Mouse (Mus musculus) brain, adult 2 months (tissue): ENCODE measurements around the gene Myoc.

Source experiments
- DNase-seq: peaks from one replicate; pipeline ENCODE4 v3.0.0; 2011; ENCODE audit warnings: low read depth, low spot score

The Myoc gene

GRCm38 (mm10) chr1:162648416-162648815 is 9.5 kb downstream of the Myoc start:
- no peak for DNase-seq

- DNase-seq, result no peak
These were observed 19.2 kb downstream of the Myoc start, which contains the start of gene Myocos for GRCm38 (mm10) chr1:162658119-162658518. Gene Myocos (minus strand): TSS chr1:162658219.

- DNase-seq, result no peak
These were observed 21.4 kb downstream of the Myoc start for GRCm38 (mm10) chr1:162660276-162660860.

- peak; percentile 90 for DNase-seq
These were observed 26.0 kb downstream of the Myoc start for GRCm38 (mm10) chr1:162664826-162665475.

GRCm38 (mm10) chr1:162665486-162666174 is 26.7 kb downstream of the Myoc start:
- DNase-seq, result no peak

- DNase-seq, result no peak
These were observed 54.8 kb downstream of the Myoc start for GRCm38 (mm10) chr1:162693721-162694120.

GRCm38 (mm10) chr1:162697866-162698265 is 58.9 kb downstream of the Myoc start:
- peak; percentile 30 for DNase-seq
